10 mouse cellular contexts compared by ENCODE assay signal in genomic region chr2:128704474-128704873, GRCm38 (mm10). TPM values are rescaled to one million over a fixed set of nuclear protein-coding genes. Genes with fewer than 3 reads are reported as not detected.
A peak's percentile ranks its signal among the peaks of the same experiment; 100 is the strongest.
DNase-seq lines count a peak whose midpoint lies in the region; ATAC-seq lines count a peak whose summit lies in the region.
"Had no signal": no experiment of that assay in that cellular context is flagged by ENCODE, and none has a peak within 500 bp of the region (broad histone marks: within the 10 kb centered on the region; RNA-seq: fewer than 3 reads in every experiment).

No protein-coding gene starts in this region.

- no peaks in the 10 kb centered on the region for H3K36me3 ChIP-seq in heart, embryonic 11.5 days (ENCODE audit: control insufficient read depth, insufficient read depth, low read length)
- no peaks in the 10 kb centered on the region for H3K36me3 ChIP-seq in forebrain, embryonic 11.5 days (ENCODE audit: control insufficient read depth, insufficient read depth, low read length)

- H3K4me3 ChIP-seq in heart, embryonic 11.5 days (ENCODE audit: low read depth, low read length): no peak overlapping the region
- H3K4me3 ChIP-seq in forebrain, embryonic 11.5 days (ENCODE audit: low read depth, low read length): no peak overlapping the region
- H3K4me3 ChIP-seq: myocyte had no signal

- no peaks in the 10 kb centered on the region for H3K27me3 ChIP-seq in heart, embryonic 11.5 days (ENCODE audit: control insufficient read depth, insufficient read depth, low read length)
- no peaks in the 10 kb centered on the region for H3K27me3 ChIP-seq in forebrain, embryonic 11.5 days (ENCODE audit: control insufficient read depth, insufficient read depth, low read length)

- no peak for ATAC-seq in heart, embryonic 11.5 days (replicated peaks; ENCODE audit: insufficient number of reproducible peaks, low FRiP score, low TSS enrichment)
- no peak for ATAC-seq in forebrain, embryonic 11.5 days (replicated peaks; ENCODE audit: low FRiP score)
- no peak for ATAC-seq in cerebellum, adult (ENCODE audit: insufficient number of reproducible peaks, low FRiP score, low TSS enrichment)

- H3K4me2 ChIP-seq in heart, embryonic 11.5 days: no peak overlapping the region
- no peak overlapping the region for H3K4me2 ChIP-seq in forebrain, embryonic 11.5 days (ENCODE audit: low read depth, low read length, severe bottlenecking)

- peak; percentile 96 for DNase-seq in heart, adult 11 months
- peak; percentile 50 to 76 for DNase-seq in lung, adult 18-20 months
- DNase-seq in lung, postnatal 4 days: no peak
- peak; percentile 48 for DNase-seq in kidney, postnatal 10 days
- DNase-seq in urinary bladder, adult 2 months (ENCODE audit: low spot score): no peak
- DNase-seq in forebrain, embryonic 11.5 days (ENCODE audit: low spot score): no peak
- DNase-seq: cerebellum, postnatal 14 days had no signal

- H3K9me3 ChIP-seq in heart, embryonic 11.5 days (replicated peaks; ENCODE audit: control insufficient read depth, low read length): no peaks in the 10 kb centered on the region
- no peaks in the 10 kb centered on the region for H3K9me3 ChIP-seq in forebrain, embryonic 11.5 days (ENCODE audit: control insufficient read depth, low read length)

- no peak overlapping the region for H3K9ac ChIP-seq in heart, embryonic 11.5 days (ENCODE audit: low read depth, low read length)
- H3K9ac ChIP-seq in forebrain, embryonic 11.5 days (ENCODE audit: low read length): no peak overlapping the region

- H3K27ac ChIP-seq in heart, embryonic 11.5 days (ENCODE audit: low read depth, low read length): no peak overlapping the region
- no peak overlapping the region for H3K27ac ChIP-seq in forebrain, embryonic 11.5 days (ENCODE audit: low read depth, low read length)

- 80% methylated on average over 3 of the region's 3 CpGs for WGBS in heart, embryonic 11.5 days (ENCODE audit: insufficient replicate concordance)
- WGBS in forebrain, embryonic 11.5 days: 92% methylated on average over 3 of the region's 3 CpGs

- no peaks in the 10 kb centered on the region for H3K4me1 ChIP-seq in heart, embryonic 11.5 days (ENCODE audit: control insufficient read depth, insufficient read depth, low read length)
- no peaks in the 10 kb centered on the region; the same call in 1 of the 2 replicates for H3K4me1 ChIP-seq in forebrain, embryonic 11.5 days (replicated peaks; ENCODE audit: control insufficient read depth, insufficient read depth, low read length)

RNA-seq across cellular contexts. Expression of gene Mertk, which starts 5.7 kb away (rescaled TPM):
- 3.9 and 4.1 TPM in 2 replicates for polyA plus RNA-seq in heart, embryonic 11.5 days (2014; fragmentation: Nextera tagmentation; extraction: Ambion mirVana)
- 6.8 and 10.0 TPM in 2 replicates for polyA plus RNA-seq in urinary bladder, adult 2 months (2012; rRNA removed)
- polyA plus RNA-seq in forebrain, embryonic 11.5 days (2014; fragmentation: Nextera tagmentation; extraction: Ambion mirVana): 4.4 and 4.5 TPM in 2 replicates

RNA-seq across cellular contexts. Expression of gene Anapc1, which starts 17.3 kb away (rescaled TPM):
- 62.6 and 65.1 TPM in 2 replicates for polyA plus RNA-seq in heart, embryonic 11.5 days (2014; fragmentation: Nextera tagmentation; extraction: Ambion mirVana)
- polyA plus RNA-seq in urinary bladder, adult 2 months (2012; rRNA removed): 40.3 and 45.9 TPM in 2 replicates
- 104 and 120 TPM in 2 replicates for polyA plus RNA-seq in forebrain, embryonic 11.5 days (2014; fragmentation: Nextera tagmentation; extraction: Ambion mirVana)

Comparison
In these comparisons a context has a peak if more than half of its experiments do, and no peak if none do; other contexts are left out.
1. DNase-seq: peak in heart, adult 11 months (single experiment), lung, adult 18-20 months (2 of 2) and kidney, postnatal 10 days (single experiment); none in lung, postnatal 4 days (0 of 2), urinary bladder, adult 2 months (single experiment) and forebrain, embryonic 11.5 days (single experiment).